Mouse (Mus musculus) bone marrow macrophage, adult 2 months (primary cell): ENCODE measurements around the gene Ube4a.

Source experiments
- CTCF ChIP-seq: IDR thresholded peaks from 2 replicates; pipeline ENCODE4 v1.5.1; 2012; ENCODE audit warnings: low read depth, mild to moderate bottlenecking, low read length, moderate library complexity
- POLR2A ChIP-seq: IDR thresholded peaks from 2 replicates; pipeline ENCODE4 v1.6.1; 2012; ENCODE audit warnings: mild to moderate bottlenecking, low read depth, low read length, borderline replicate concordance

DNA sequence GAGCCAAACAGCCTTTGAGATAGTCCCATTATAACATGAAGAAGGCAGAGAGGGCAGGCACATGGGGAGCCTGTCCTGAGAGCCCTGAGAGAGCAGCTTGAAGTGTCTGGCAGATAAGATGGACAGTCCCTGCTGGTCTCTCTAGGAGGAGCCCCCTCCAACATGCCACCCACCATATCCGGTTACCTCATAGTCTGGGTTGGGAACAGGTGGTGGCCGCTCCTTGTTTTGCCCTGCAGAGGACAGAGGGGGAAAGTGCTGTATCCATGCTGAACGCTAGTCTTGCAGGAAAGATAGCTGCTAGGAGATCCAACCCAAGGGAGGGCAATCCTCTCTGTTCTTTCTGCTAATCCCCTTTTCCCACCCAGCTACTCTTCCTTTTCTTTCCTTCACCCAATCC is 34.8 kb upstream of the Ube4a start:
- no peak for TF ChIP-seq CTCF
- TF ChIP-seq POLR2A = no peak
